ENCODE assay signal across 7 mouse cellular contexts in the genomic region with DNA sequence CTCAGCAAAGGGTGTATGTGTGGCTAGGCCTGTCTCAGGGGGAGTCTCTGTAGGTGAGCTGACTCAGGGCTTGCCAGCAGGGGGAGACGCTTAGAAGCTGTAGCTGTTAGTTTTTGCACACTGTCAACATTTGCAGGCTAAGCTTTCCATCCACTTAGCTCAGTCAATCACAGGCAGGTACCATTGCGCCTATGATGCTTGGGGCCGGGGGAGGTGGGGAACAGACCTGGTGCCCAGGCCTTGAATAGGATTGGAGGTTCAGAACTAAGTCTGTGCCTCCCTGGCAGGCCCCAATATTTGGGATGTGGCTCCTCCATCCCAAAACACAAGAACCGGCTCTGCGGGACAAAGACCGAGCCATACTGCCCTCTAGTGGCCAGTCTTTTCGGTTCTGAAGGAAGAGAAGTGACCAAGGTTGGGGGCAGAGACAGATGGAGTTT. TPM values are rescaled to one million over a fixed set of nuclear protein-coding genes. Genes with fewer than 3 reads are reported as not detected.
DNase-seq lines count a peak whose midpoint lies in the region; ATAC-seq and TF ChIP-seq lines count a peak whose summit lies in the region.

No protein-coding gene starts in this region.

- H3K27ac ChIP-seq in forebrain, embryonic 14.5 days (ENCODE audit: low read depth, low read length), result no peak overlapping the region
- H3K27ac ChIP-seq in hindbrain, postnatal 0 days, result peak overlapping the region; percentile 36; the same call in 1 of the 2 replicates
- no peak overlapping the region for H3K27ac ChIP-seq in lung, postnatal 0 days (ENCODE audit: low read length)

- no peak for TF ChIP-seq EP300 in lung, postnatal 0 days (IDR thresholded peaks at IDR 0.05)

- peak; percentile 21 for TF ChIP-seq CTCF in C2C12 (IDR thresholded peaks at IDR 0.05; ENCODE audit: control insufficient read depth, insufficient read depth, insufficient read length)
- peak; percentile 78 for TF ChIP-seq CTCF in hindbrain, postnatal 0 days (IDR thresholded peaks at IDR 0.05; ENCODE audit: low read depth)
- TF ChIP-seq CTCF in lung, postnatal 0 days (IDR thresholded peaks at IDR 0.05), result peak; percentile 76

- no peak overlapping the region for H3ac ChIP-seq in C2C12 (ENCODE audit: control insufficient read depth, insufficient read length, low read depth)

- DNase-seq in 416B (ENCODE audit: low read depth), result peak; percentile 72
- peak; percentile 71 for DNase-seq in cerebellum, adult 11-12 months
- peak; percentile 89 for DNase-seq in forebrain, embryonic 14.5 days (ENCODE audit: low spot score)
- peak; percentile 90 for DNase-seq in hindbrain, postnatal 0 days (ENCODE audit: low spot score)
- DNase-seq in lung, postnatal 0 days (ENCODE audit: low spot score), result peak; percentile 73
- peak; percentile 61 for DNase-seq in retina, postnatal 7 days (ENCODE audit: low read depth, low spot score)

- no peaks in the 10 kb centered on the region for H3K36me3 ChIP-seq in C2C12 (ENCODE audit: control insufficient read depth, insufficient read depth)
- no peaks in the 10 kb centered on the region for H3K36me3 ChIP-seq in forebrain, embryonic 14.5 days (ENCODE audit: control insufficient read depth, insufficient read depth, low read length)
- H3K36me3 ChIP-seq in hindbrain, postnatal 0 days (ENCODE audit: insufficient read depth, low read length), result no peaks in the 10 kb centered on the region
- H3K36me3 ChIP-seq in lung, postnatal 0 days (ENCODE audit: insufficient read depth, low read length), result no peaks in the 10 kb centered on the region

- ATAC-seq in forebrain, embryonic 14.5 days, result no peak; the same call in 1 of the 2 replicates
- no peak for ATAC-seq in hindbrain, postnatal 0 days
- no peak for ATAC-seq in lung, postnatal 0 days

- H3K4me3 ChIP-seq in C2C12 (ENCODE audit: insufficient read depth, poor library complexity, severe bottlenecking), result no peak overlapping the region
- H3K4me3 ChIP-seq in forebrain, embryonic 14.5 days (ENCODE audit: low read depth, low read length), result no peak overlapping the region
- H3K4me3 ChIP-seq in hindbrain, postnatal 0 days (ENCODE audit: low read length), result no peak overlapping the region
- H3K4me3 ChIP-seq in lung, postnatal 0 days (ENCODE audit: low read depth, low read length), result no peak overlapping the region

- H3K4me2 ChIP-seq in forebrain, embryonic 14.5 days (ENCODE audit: low read length), result peak overlapping the region; percentile 30
- peak overlapping the region; percentile 25; the same call in 1 of the 2 replicates for H3K4me2 ChIP-seq in hindbrain, postnatal 0 days (ENCODE audit: low read depth, low read length)
- no peak overlapping the region for H3K4me2 ChIP-seq in lung, postnatal 0 days (replicated peaks; ENCODE audit: low read depth, low read length)

- H3K79me3 ChIP-seq in C2C12 (ENCODE audit: low read depth), result no peaks in the 10 kb centered on the region

- no peaks in the 10 kb centered on the region for H3K79me2 ChIP-seq in C2C12 (ENCODE audit: control insufficient read depth, insufficient read depth)

- H3K4me1 ChIP-seq in forebrain, embryonic 14.5 days (ENCODE audit: control insufficient read depth, insufficient read depth, low read length), result peaks cover 13% of the 10 kb centered on the region
- no peaks in the 10 kb centered on the region for H3K4me1 ChIP-seq in hindbrain, postnatal 0 days (ENCODE audit: insufficient read depth, low read length)
- H3K4me1 ChIP-seq in lung, postnatal 0 days (ENCODE audit: insufficient read depth, low read depth, low read length), result peaks cover 6% of the 10 kb centered on the region

- H3K9me3 ChIP-seq in forebrain, embryonic 14.5 days (replicated peaks; ENCODE audit: control insufficient read depth, low read length), result no peaks in the 10 kb centered on the region
- H3K9me3 ChIP-seq in hindbrain, postnatal 0 days (ENCODE audit: low read length), result no peaks in the 10 kb centered on the region
- H3K9me3 ChIP-seq in lung, postnatal 0 days (ENCODE audit: low read length), result no peaks in the 10 kb centered on the region

- no peaks in the 10 kb centered on the region for H3K27me3 ChIP-seq in C2C12 (ENCODE audit: control insufficient read depth, insufficient read depth, insufficient read length)
- no peaks in the 10 kb centered on the region for H3K27me3 ChIP-seq in forebrain, embryonic 14.5 days (replicated peaks; ENCODE audit: control insufficient read depth, insufficient read depth, low read length)
- H3K27me3 ChIP-seq in hindbrain, postnatal 0 days (ENCODE audit: insufficient read depth, low read length), result no peaks in the 10 kb centered on the region
- peaks cover 15% of the 10 kb centered on the region; the same call in 1 of the 2 replicates for H3K27me3 ChIP-seq in lung, postnatal 0 days (replicated peaks; ENCODE audit: insufficient read depth, low read length)

- peak overlapping the region; percentile 46; the same call in 1 of the 2 replicates for H3K9ac ChIP-seq in forebrain, embryonic 14.5 days (ENCODE audit: low read length)
- H3K9ac ChIP-seq in hindbrain, postnatal 0 days (replicated peaks; ENCODE audit: low read length), result no peak overlapping the region
- no peak overlapping the region for H3K9ac ChIP-seq in lung, postnatal 0 days (replicated peaks; ENCODE audit: low read depth)

- 1% methylated on average over 7 of the region's 7 CpGs for WGBS in forebrain, embryonic 14.5 days
- WGBS in hindbrain, postnatal 0 days, result 4% methylated on average over 7 of the region's 7 CpGs
- WGBS in lung, postnatal 0 days, result 0% methylated on average over 7 of the region's 7 CpGs

TF ChIP-seq in C2C12, 6 proteins besides CTCF, POLR2A, EP300 and RAD21:
- TF ChIP-seq MYOG (IDR thresholded peaks at IDR 0.05; ENCODE audit: control insufficient read depth, extremely low read depth, insufficient read length) (no peak), USF1 (IDR thresholded peaks at IDR 0.05; ENCODE audit: low read depth) (no peak), CEBPB (IDR thresholded peaks at IDR 0.05; ENCODE audit: low read depth) (no peak), MYOD1 (IDR thresholded peaks at IDR 0.05; ENCODE audit: control insufficient read depth, insufficient read length, low read depth) (no peak), FOSL1 (IDR thresholded peaks at IDR 0.05; ENCODE audit: insufficient read depth, low read length, poor library complexity, severe bottlenecking) (no peak), MAX (IDR thresholded peaks at IDR 0.05) (no peak)

RNA-seq across cellular contexts. Expression of a gene that starts 2.6 kb away (rescaled TPM):
- polyA plus RNA-seq in C2C12 (2012; fragmentation: generic; extraction: Trizol), result 14.3 TPM
- 167 and 205 TPM in 2 replicates for polyA plus RNA-seq in forebrain, embryonic 14.5 days (2014; fragmentation: Nextera tagmentation; extraction: Ambion mirVana)
- 131 and 158 TPM in 2 replicates for total RNA-seq in hindbrain, postnatal 0 days (2014; rRNA removed)
- polyA plus RNA-seq in hindbrain, postnatal 0 days (2015; fragmentation: Nextera tagmentation; extraction: Ambion mirVana), result 105 and 111 TPM in 2 replicates
- polyA plus RNA-seq in lung, postnatal 0 days (2015; fragmentation: Nextera tagmentation; extraction: Ambion mirVana), result 2.0 and 2.5 TPM in 2 replicates

RNA-seq across cellular contexts. Expression of a gene that starts 12.0 kb away (rescaled TPM):
- 0.43 TPM for polyA plus RNA-seq in C2C12 (2012; fragmentation: generic; extraction: Trizol)
- polyA plus RNA-seq in forebrain, embryonic 14.5 days (2014; fragmentation: Nextera tagmentation; extraction: Ambion mirVana), result 5.7 and 9.8 TPM in 2 replicates
- 3.4 and 8.4 TPM in 2 replicates for total RNA-seq in hindbrain, postnatal 0 days (2014; rRNA removed)
- 3.2 and 3.4 TPM in 2 replicates for polyA plus RNA-seq in hindbrain, postnatal 0 days (2015; fragmentation: Nextera tagmentation; extraction: Ambion mirVana)
- polyA plus RNA-seq in lung, postnatal 0 days (2015; fragmentation: Nextera tagmentation; extraction: Ambion mirVana), result 222 and 246 TPM in 2 replicates

RNA-seq across cellular contexts. Expression of a gene that starts 19.4 kb away (rescaled TPM):
- polyA plus RNA-seq in C2C12 (2012; fragmentation: generic; extraction: Trizol), result not detected
- 46.6 and 51.3 TPM in 2 replicates for polyA plus RNA-seq in forebrain, embryonic 14.5 days (2014; fragmentation: Nextera tagmentation; extraction: Ambion mirVana)
- total RNA-seq in hindbrain, postnatal 0 days (2014; rRNA removed), result 33.4 and 38.6 TPM in 2 replicates
- 123 and 133 TPM in 2 replicates for polyA plus RNA-seq in hindbrain, postnatal 0 days (2015; fragmentation: Nextera tagmentation; extraction: Ambion mirVana)
- 429 and 453 TPM in 2 replicates for polyA plus RNA-seq in lung, postnatal 0 days (2015; fragmentation: Nextera tagmentation; extraction: Ambion mirVana)

RNA-seq across cellular contexts. Expression of a gene that starts 52.9 kb away (rescaled TPM):
- polyA plus RNA-seq in C2C12 (2012; fragmentation: generic; extraction: Trizol), result 72.9 TPM
- polyA plus RNA-seq in forebrain, embryonic 14.5 days (2014; fragmentation: Nextera tagmentation; extraction: Ambion mirVana), result 0.37 and 1.2 TPM in 2 replicates
- not detected in 2 replicates for total RNA-seq in hindbrain, postnatal 0 days (2014; rRNA removed)
- polyA plus RNA-seq in hindbrain, postnatal 0 days (2015; fragmentation: Nextera tagmentation; extraction: Ambion mirVana), result 0.91 and 1.4 TPM in 2 replicates
- 123 and 134 TPM in 2 replicates for polyA plus RNA-seq in lung, postnatal 0 days (2015; fragmentation: Nextera tagmentation; extraction: Ambion mirVana)

Comparison
In these comparisons a context has a peak if more than half of its experiments do, and no peak if none do; other contexts are left out.
1. CTCF ChIP-seq: peak in every context shown above with its lines; median percentile 78 in hindbrain, postnatal 0 days; 76 in lung, postnatal 0 days; 21 in C2C12.
2. RNA of a gene that starts 12.0 kb away (polyA plus RNA-seq): 222 to 246 TPM in lung, postnatal 0 days; 5.7 to 9.8 TPM in forebrain, embryonic 14.5 days, 3.2 to 3.4 TPM in hindbrain, postnatal 0 days and 0.43 TPM in C2C12 (single experiment); every median in the first group is over 10 times any median in the second.
3. RNA of a gene that starts 19.4 kb away (polyA plus RNA-seq): 429 to 453 TPM in lung, postnatal 0 days, 123 to 133 TPM in hindbrain, postnatal 0 days and 46.6 to 51.3 TPM in forebrain, embryonic 14.5 days; not detected in C2C12 (single experiment); every median in the first group is over 10 times any median in the second.
4. Peak in every context shown above with its lines, with median percentiles within 50 percentile points of each other: DNase-seq.